Comparison of ENCODE assay signal across 22 mouse cellular contexts in genomic region chr9:44384596-44384995, GRCm38 (mm10). TPM values are rescaled to one million over a fixed set of nuclear protein-coding genes. Genes with fewer than 3 reads are reported as not detected.
DNase-seq lines count a peak whose midpoint lies in the region; TF ChIP-seq lines count a peak whose summit lies in the region.
"Had no signal": no experiment of that assay in that cellular context is flagged by ENCODE, and none has a peak within 500 bp of the region (broad histone marks: within the 10 kb centered on the region; RNA-seq: fewer than 3 reads in every experiment).

No protein-coding gene starts in this region.

- H3K27ac ChIP-seq in bone marrow, adult 2 months (ENCODE audit: control insufficient read depth, insufficient read depth, low read depth, low read length, poor library complexity): no peak overlapping the region
- no peak overlapping the region for H3K27ac ChIP-seq in limb, embryonic 10.5 days
- H3K27ac ChIP-seq: embryonic facial prominence, embryonic 13.5 days; embryonic facial prominence, embryonic 15.5 days; forebrain, embryonic 10.5 days; forebrain, embryonic 12.5 days had no signal

- no peaks in the 10 kb centered on the region for H3K9me3 ChIP-seq in limb, embryonic 10.5 days (replicated peaks)
- H3K9me3 ChIP-seq: embryonic facial prominence, embryonic 13.5 days; embryonic facial prominence, embryonic 15.5 days; forebrain, embryonic 10.5 days; forebrain, embryonic 12.5 days; G1E had no signal

- peaks cover 93% of the 10 kb centered on the region for H3K36me3 ChIP-seq in limb, embryonic 10.5 days

- DNase-seq in heart, adult 11 months: peak; percentile 74
- DNase-seq in heart, adult 8-10 months (ENCODE audit: low spot score): no peak
- peak; percentile 66 for DNase-seq in testis, postnatal 14 days (ENCODE audit: low spot score)
- no peak for DNase-seq in neural tube, embryonic 10.5 days (ENCODE audit: extremely low spot score, low spot score)
- DNase-seq in limb, embryonic 10.5 days (ENCODE audit: low spot score): no peak
- DNase-seq: adrenal gland, adult 8-10 months; adrenal gland, postnatal 14 days; adrenal gland, postnatal 36 days; cerebellum, adult 11 months; cerebellum, adult 18-20 months; cerebellum, adult 8-10 months; cerebellum, postnatal 14 days; cerebellum, postnatal 36 days; embryo, embryonic 11 days had no signal

- H3K27me3 ChIP-seq in limb, embryonic 10.5 days (ENCODE audit: low read depth, poor library complexity, severe bottlenecking): no peaks in the 10 kb centered on the region
- H3K27me3 ChIP-seq: embryonic facial prominence, embryonic 13.5 days; embryonic facial prominence, embryonic 15.5 days; forebrain, embryonic 12.5 days; Patski had no signal

- WGBS in bone marrow, adult 2 months: 91% methylated on average over 13 of the region's 13 CpGs
- 92% methylated on average over 13 of the region's 13 CpGs for WGBS in limb, embryonic 10.5 days

- H3K4me3 ChIP-seq in bone marrow, adult 2 months (replicated peaks; ENCODE audit: control insufficient read depth, low read depth, low read length): no peak overlapping the region
- no peak overlapping the region for H3K4me3 ChIP-seq in limb, embryonic 10.5 days
- H3K4me3 ChIP-seq: embryonic facial prominence, embryonic 13.5 days; embryonic facial prominence, embryonic 15.5 days; erythroblast, embryonic 14.5 days; forebrain, embryonic 10.5 days; forebrain, embryonic 12.5 days had no signal

- H3K4me1 ChIP-seq in bone marrow, adult 2 months (ENCODE audit: control insufficient read depth, insufficient read depth, low read length): peaks cover 1% of the 10 kb centered on the region; the same call in 1 of the 2 replicates
- H3K4me1 ChIP-seq in limb, embryonic 10.5 days: peaks cover 16% of the 10 kb centered on the region

- TF ChIP-seq POLR2A in bone marrow, adult 2 months (IDR thresholded peaks at IDR 0.05; ENCODE audit: borderline replicate concordance, control insufficient read depth, low read depth, low read length): no peak

- peak; percentile 3; the same call in 1 of the 2 replicates for TF ChIP-seq CTCF in bone marrow, adult 2 months (IDR thresholded peaks at IDR 0.05; ENCODE audit: control insufficient read depth, insufficient read depth, low read length)

RNA-seq across cellular contexts. Expression of gene Hyou1, which starts 5.3 kb away (rescaled TPM):
- 10 to 100 TPM; 50.4 to 82.6 (median 67.0) TPM for total RNA-seq in heart, adult 8-10 months (2022)
- polyA plus RNA-seq in bone marrow, adult 2 months (2011; ENCODE audit: insufficient read depth, insufficient read length, low replicate concordance, missing spikeins): 13.5 and 34.2 TPM in 2 replicates
- polyA plus RNA-seq in limb, embryonic 10.5 days (2016; fragmentation: Nextera tagmentation; extraction: Ambion mirVana): 41.3 and 43.4 TPM in 2 replicates

RNA-seq across cellular contexts. Expression of gene Slc37a4, which starts 12.1 kb away (rescaled TPM):
- total RNA-seq in heart, adult 8-10 months (2022): 10 to 100 TPM; 22.5 to 24.5 (median 22.9) TPM
- 9.8 and 16.9 TPM in 2 replicates for polyA plus RNA-seq in bone marrow, adult 2 months (2011; ENCODE audit: insufficient read depth, insufficient read length, low replicate concordance, missing spikeins)
- 8.4 and 9.7 TPM in 2 replicates for polyA plus RNA-seq in limb, embryonic 10.5 days (2016; fragmentation: Nextera tagmentation; extraction: Ambion mirVana)

RNA-seq across cellular contexts. Expression of gene Rps25, which starts 22.3 kb away (rescaled TPM):
- total RNA-seq in heart, adult 8-10 months (2022): 100 to 1,000 TPM; 784 to 974 (median 849) TPM
- 1,039 and 1,790 TPM in 2 replicates for polyA plus RNA-seq in bone marrow, adult 2 months (2011; ENCODE audit: insufficient read depth, insufficient read length, low replicate concordance, missing spikeins)
- 2,001 and 2,302 TPM in 2 replicates for polyA plus RNA-seq in limb, embryonic 10.5 days (2016; fragmentation: Nextera tagmentation; extraction: Ambion mirVana)

RNA-seq across cellular contexts. Expression of gene Trappc4, which starts 22.8 kb away (rescaled TPM):
- 10 to 100 TPM; 38.3 to 42.9 (median 41.2) TPM for total RNA-seq in heart, adult 8-10 months (2022)
- polyA plus RNA-seq in bone marrow, adult 2 months (2011; ENCODE audit: insufficient read depth, insufficient read length, low replicate concordance, missing spikeins): 36.9 and 50.1 TPM in 2 replicates
- polyA plus RNA-seq in limb, embryonic 10.5 days (2016; fragmentation: Nextera tagmentation; extraction: Ambion mirVana): 158 and 166 TPM in 2 replicates

RNA-seq across cellular contexts. Expression of gene Vps11, which starts 23.1 kb away (rescaled TPM):
- 10 to 100 TPM; 15.3 to 20.2 (median 16.5) TPM for total RNA-seq in heart, adult 8-10 months (2022)
- 17.2 and 29.6 TPM in 2 replicates for polyA plus RNA-seq in bone marrow, adult 2 months (2011; ENCODE audit: insufficient read depth, insufficient read length, low replicate concordance, missing spikeins)
- polyA plus RNA-seq in limb, embryonic 10.5 days (2016; fragmentation: Nextera tagmentation; extraction: Ambion mirVana): 29.3 and 32.2 TPM in 2 replicates

Comparison
In these comparisons a context has a peak if more than half of its experiments do, and no peak if none do; other contexts are left out.
1. DNase-seq: peak in heart, adult 11 months (single experiment) and testis, postnatal 14 days (single experiment); none in heart, adult 8-10 months (single experiment), neural tube, embryonic 10.5 days (single experiment) and limb, embryonic 10.5 days (single experiment).